22 mouse cellular contexts compared by ENCODE assay signal in the genomic region with DNA sequence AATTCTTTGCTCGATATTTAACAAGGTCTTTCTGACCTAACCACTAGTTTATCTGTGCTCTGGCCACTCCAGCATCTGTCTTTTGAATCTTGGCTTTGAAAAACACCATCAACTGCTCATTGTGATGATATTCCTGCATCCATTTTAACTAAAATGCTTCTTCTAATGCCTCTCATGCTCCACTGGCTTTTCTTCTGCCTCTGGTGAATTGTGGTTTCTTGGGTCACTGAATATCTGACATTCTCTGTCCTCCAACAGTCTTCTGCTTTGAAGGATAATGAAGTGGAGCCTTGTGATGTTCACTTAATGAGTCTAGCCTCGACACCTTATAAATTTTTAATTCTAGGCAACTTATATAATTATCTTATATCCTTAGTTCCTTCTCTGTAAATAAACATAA.
DNase-seq lines count a peak whose midpoint lies in the region; ATAC-seq and TF ChIP-seq lines count a peak whose summit lies in the region.
"Had no signal": no experiment of that assay in that cellular context is flagged by ENCODE, and none has a peak within 500 bp of the region (broad histone marks: within the 10 kb centered on the region; RNA-seq: fewer than 3 reads in every experiment).

No protein-coding gene starts in this region.

- in situ Hi-C loops in Patski (cut with MboI; ENCODE audit: low pct_unique_long_range_greater_than_20kb): no loop called here

- CTCF ChIA-PET in Patski (lab: Charles Lee): no interaction called here

- H3K36me3 ChIP-seq in embryonic facial prominence, embryonic 14.5 days (ENCODE audit: control insufficient read depth, insufficient read depth, low read length): no peaks in the 10 kb centered on the region
- no peaks in the 10 kb centered on the region for H3K36me3 ChIP-seq in embryonic facial prominence, embryonic 10.5 days (replicated peaks)
- H3K36me3 ChIP-seq: embryonic facial prominence, embryonic 12.5 days; embryonic facial prominence, embryonic 15.5 days; forebrain, embryonic 10.5 days; forebrain, embryonic 12.5 days had no signal

- 58% methylated on average over 2 of the region's 2 CpGs for WGBS in embryonic facial prominence, embryonic 14.5 days
- 67% methylated on average over 2 of the region's 2 CpGs for WGBS in embryonic facial prominence, embryonic 10.5 days

- no peak for ATAC-seq in embryonic facial prominence, embryonic 14.5 days (ENCODE audit: low read depth)
- ATAC-seq in Patski: peak; percentile 54
- ATAC-seq: forebrain, embryonic 14.5 days; forebrain, embryonic 16.5 days had no signal

- POLR2A ChIA-PET in Patski (lab: Charles Lee): no interaction called here

- no peaks in the 10 kb centered on the region for H3K9me3 ChIP-seq in embryonic facial prominence, embryonic 14.5 days (ENCODE audit: control insufficient read depth, low read length)
- H3K9me3 ChIP-seq in embryonic facial prominence, embryonic 10.5 days: no peaks in the 10 kb centered on the region
- H3K9me3 ChIP-seq: embryonic facial prominence, embryonic 12.5 days; embryonic facial prominence, embryonic 15.5 days; forebrain, embryonic 10.5 days; forebrain, embryonic 12.5 days had no signal

- no peaks in the 10 kb centered on the region for H3K27me3 ChIP-seq in embryonic facial prominence, embryonic 14.5 days (replicated peaks; ENCODE audit: control insufficient read depth, insufficient read depth, low read length)
- H3K27me3 ChIP-seq in embryonic facial prominence, embryonic 10.5 days (replicated peaks; ENCODE audit: low read depth, poor library complexity, severe bottlenecking): no peaks in the 10 kb centered on the region
- H3K27me3 ChIP-seq in Patski: peaks cover 8% of the 10 kb centered on the region
- H3K27me3 ChIP-seq: embryonic facial prominence, embryonic 12.5 days; embryonic facial prominence, embryonic 15.5 days; forebrain, embryonic 12.5 days had no signal

- H3K4me1 ChIP-seq in embryonic facial prominence, embryonic 14.5 days (ENCODE audit: control insufficient read depth, insufficient read depth, low read length): no peaks in the 10 kb centered on the region
- H3K4me1 ChIP-seq in embryonic facial prominence, embryonic 10.5 days: no peaks in the 10 kb centered on the region
- H3K4me1 ChIP-seq: embryonic facial prominence, embryonic 12.5 days; embryonic facial prominence, embryonic 15.5 days; forebrain, embryonic 10.5 days; forebrain, embryonic 12.5 days had no signal

- peak; percentile 5 for DNase-seq in embryonic facial prominence, embryonic 14.5 days (ENCODE audit: low spot score)
- no peak for DNase-seq in embryonic facial prominence, embryonic 10.5 days (ENCODE audit: low spot score)
- DNase-seq in Muller cell, postnatal 12 days (ENCODE audit: inconsistent ontology term): peak; percentile 87
- DNase-seq in Patski (ENCODE audit: low read depth, low spot score): peak; percentile 12
- peak; percentile 42 for DNase-seq in retina, postnatal 1 day
- no peak for DNase-seq in adrenal gland, adult (ENCODE audit: inconsistent age in 2 of 2, low spot score in 1 of 2)
- DNase-seq in thymus, postnatal 10 days (ENCODE audit: low spot score in 2 of 2): no peak
- DNase-seq: adrenal gland, adult 8-10 months; adrenal gland, postnatal 14 days; adrenal gland, postnatal 36 days; cerebellum, adult 11-12 months; cerebellum, adult 2 months; cerebellum, adult 9-10 months; cerebellum, postnatal 14 days; cerebellum, postnatal 36 days had no signal

- no peak for TF ChIP-seq CTCF in Patski (IDR thresholded peaks at IDR 0.05)

- H3K9ac ChIP-seq in embryonic facial prominence, embryonic 14.5 days (ENCODE audit: low read depth, low read length): no peak overlapping the region
- H3K9ac ChIP-seq: embryonic facial prominence, embryonic 12.5 days; embryonic facial prominence, embryonic 15.5 days; forebrain, embryonic 12.5 days had no signal

- H3K4me2 ChIP-seq in embryonic facial prominence, embryonic 14.5 days (ENCODE audit: low read depth, low read length): no peak overlapping the region
- H3K4me2 ChIP-seq: embryonic facial prominence, embryonic 12.5 days; embryonic facial prominence, embryonic 15.5 days; forebrain, embryonic 12.5 days had no signal

- no peak overlapping the region for H3K4me3 ChIP-seq in embryonic facial prominence, embryonic 14.5 days (ENCODE audit: low read depth, low read length)
- H3K4me3 ChIP-seq in embryonic facial prominence, embryonic 10.5 days: no peak overlapping the region
- H3K4me3 ChIP-seq: embryonic facial prominence, embryonic 12.5 days; embryonic facial prominence, embryonic 15.5 days; erythroblast, embryonic 14.5 days; forebrain, embryonic 10.5 days; forebrain, embryonic 12.5 days had no signal

- no peak overlapping the region for H3K27ac ChIP-seq in embryonic facial prominence, embryonic 14.5 days (replicated peaks; ENCODE audit: low read depth, low read length)
- no peak overlapping the region for H3K27ac ChIP-seq in embryonic facial prominence, embryonic 10.5 days (replicated peaks)
- H3K27ac ChIP-seq: embryonic facial prominence, embryonic 12.5 days; embryonic facial prominence, embryonic 15.5 days; forebrain, embryonic 10.5 days; forebrain, embryonic 12.5 days had no signal

Comparison
In these comparisons a context has a peak if more than half of its experiments do, and no peak if none do; other contexts are left out.
1. DNase-seq: peak in embryonic facial prominence, embryonic 14.5 days (single experiment), Muller cell, postnatal 12 days (single experiment), Patski (single experiment) and retina, postnatal 1 day (single experiment); none in embryonic facial prominence, embryonic 10.5 days (single experiment), adrenal gland, adult (0 of 2) and thymus, postnatal 10 days (0 of 2).